Mouse (Mus musculus) heart, postnatal 0 days (tissue): ENCODE measurements around the gene Jmjd4.

Experiments used
- CTCF ChIP-seq: IDR thresholded peaks from 2 replicates; pipeline ENCODE4 v1.5.1; 2016; ENCODE audit warnings: antibody characterized with exemption, control low read depth, low read depth
- EP300 ChIP-seq: IDR thresholded peaks from 2 replicates; pipeline ENCODE4 v1.6.1; 2016; ENCODE audit warnings: antibody characterized with exemption, low read depth

DNA sequence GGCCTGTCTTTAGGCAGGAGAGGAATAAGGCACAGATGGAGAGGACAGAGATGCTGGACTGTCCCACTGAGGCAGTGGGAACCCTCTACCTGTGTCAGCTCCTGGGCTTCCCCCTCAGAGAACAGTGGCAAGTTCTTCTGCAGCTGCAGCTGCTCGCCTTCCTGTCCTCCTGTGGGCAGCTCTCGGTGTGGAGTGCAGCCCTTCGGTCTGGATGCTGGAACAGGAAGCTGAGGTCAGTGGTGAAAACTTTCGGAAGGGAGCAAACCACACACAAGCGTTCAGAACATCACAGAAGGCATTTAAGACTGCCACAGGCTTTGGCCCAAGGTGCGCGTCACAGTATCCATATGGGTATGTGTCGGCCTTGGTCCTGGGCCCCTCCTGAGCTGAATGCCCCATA is 28.4 kb upstream of the Jmjd4 start:
- TF ChIP-seq CTCF (no peak), EP300 (no peak)
